Mouse (Mus musculus) ovary, postnatal 14 days (tissue): ENCODE measurements at regions not wholly inside any gene's neighbourhood (a gene's known extent, or its start where the extent isn't known, plus 50 kb on each side); places are given as distances from the start of the nearest gene placed in this dataset.

Source experiments
- DNase-seq: peaks from one replicate; pipeline ENCODE4 v3.0.0; 2022; ENCODE audit warnings: low spot score

DNA sequence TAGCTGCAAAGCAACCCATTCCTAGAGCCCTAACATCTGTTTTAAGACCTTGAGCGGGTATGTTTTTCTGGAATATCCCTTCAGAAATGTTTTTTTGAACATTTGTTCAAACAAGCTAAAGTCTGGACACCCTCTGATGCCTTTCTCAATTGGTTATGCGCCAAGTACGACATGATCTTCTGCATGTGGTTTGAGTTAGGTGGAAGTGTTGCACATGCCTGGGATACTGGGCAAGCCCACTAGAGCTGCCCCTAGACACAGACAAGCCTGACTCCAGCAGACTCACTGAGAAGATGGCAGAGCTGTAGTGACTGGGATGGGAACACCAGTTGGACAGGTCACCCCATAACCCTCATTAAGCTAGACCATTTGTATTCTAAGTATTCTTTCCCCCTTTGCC, 153.2 kb upstream of the Cypt2 start:
- DNase-seq: no peak

DNA sequence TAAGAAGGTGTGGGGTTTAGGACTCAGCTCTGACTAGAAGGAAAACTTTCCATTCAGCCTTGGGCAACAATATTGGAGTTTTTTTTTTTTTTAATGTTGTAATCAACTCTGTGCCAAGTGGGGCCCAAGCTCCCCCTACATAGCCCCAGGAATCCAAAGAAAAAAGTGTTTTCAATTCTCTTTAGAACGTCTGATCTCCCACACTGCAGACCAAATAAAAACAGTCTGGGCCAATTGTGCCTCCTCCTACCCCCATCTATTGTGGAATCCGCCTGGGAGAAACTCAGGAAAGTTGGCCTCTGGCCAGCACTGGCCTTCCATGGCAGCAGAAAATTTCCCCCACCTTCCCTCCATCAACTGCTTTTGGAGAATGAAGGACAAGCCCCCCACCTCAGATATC, 133.3 kb upstream of the Cypt2 start:
- DNase-seq: peak; percentile 3

DNA sequence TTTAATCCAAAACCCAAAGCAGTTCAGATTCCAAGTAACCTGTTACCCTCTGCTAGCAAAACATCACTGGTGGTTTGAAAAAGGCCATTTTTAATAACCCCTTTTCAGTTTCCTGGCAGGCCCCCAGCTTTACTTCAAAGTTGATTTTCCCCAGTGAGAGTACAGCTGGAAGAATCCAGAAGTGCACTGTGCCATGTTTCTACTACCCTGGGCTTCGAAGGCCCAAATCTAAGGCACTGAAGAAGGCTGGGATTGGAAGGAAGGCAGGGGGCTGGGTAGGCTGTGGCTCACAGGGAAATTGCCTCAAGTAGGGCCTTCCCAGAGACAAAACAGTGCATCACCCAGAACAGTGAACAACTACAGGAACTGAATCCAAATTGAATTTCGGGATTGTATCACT, 131.6 kb upstream of the Cypt2 start:
- no peak for DNase-seq

DNA sequence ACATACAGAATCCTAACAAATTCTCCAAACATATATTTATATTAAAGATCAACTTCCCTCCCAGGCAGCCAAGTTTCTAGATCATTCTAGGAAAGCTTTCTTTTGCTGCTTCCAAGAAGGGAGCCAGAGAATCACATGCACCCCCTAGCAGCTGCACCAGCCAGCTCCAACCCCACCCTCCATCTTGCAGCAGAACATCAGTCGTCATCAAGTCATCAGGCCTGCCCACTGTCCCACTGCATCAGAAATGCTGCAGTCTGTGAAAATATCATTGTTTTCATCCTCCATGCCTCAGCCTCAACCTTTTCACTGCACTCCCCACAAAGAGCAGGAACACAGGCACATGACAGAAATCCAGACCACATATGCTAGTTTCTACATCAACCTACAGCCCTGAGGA, 109.1 kb upstream of the Cypt2 start:
- DNase-seq: no peak

DNA sequence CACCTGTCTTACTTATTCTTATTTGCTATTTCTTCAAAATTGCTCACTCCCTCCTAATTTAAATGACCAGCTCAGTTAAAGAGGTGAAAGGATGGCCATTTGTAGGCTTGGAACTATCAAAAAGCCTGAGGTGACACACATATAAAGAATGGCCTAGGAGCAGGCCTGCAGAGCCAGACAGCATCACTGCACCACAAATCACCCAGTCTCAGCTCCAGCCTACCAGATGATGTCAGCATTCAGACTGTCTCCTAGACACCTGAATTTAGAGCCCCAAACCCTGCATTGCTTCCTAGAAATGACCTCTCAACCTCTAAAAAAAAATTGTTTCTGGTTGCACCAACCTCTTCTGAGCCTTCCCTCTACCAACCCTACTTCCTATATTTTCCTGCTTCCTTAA, 108.5 kb upstream of the Cypt2 start:
- no peak for DNase-seq

GRCm38 (mm10) chrX:105391680-105392462, 107.7 kb upstream of the Cypt2 start:
- DNase-seq: no peak

- DNase-seq: no peak
Observed at GRCm38 (mm10) chrX:105393259-105393658, 106.3 kb upstream of the Cypt2 start.

DNA sequence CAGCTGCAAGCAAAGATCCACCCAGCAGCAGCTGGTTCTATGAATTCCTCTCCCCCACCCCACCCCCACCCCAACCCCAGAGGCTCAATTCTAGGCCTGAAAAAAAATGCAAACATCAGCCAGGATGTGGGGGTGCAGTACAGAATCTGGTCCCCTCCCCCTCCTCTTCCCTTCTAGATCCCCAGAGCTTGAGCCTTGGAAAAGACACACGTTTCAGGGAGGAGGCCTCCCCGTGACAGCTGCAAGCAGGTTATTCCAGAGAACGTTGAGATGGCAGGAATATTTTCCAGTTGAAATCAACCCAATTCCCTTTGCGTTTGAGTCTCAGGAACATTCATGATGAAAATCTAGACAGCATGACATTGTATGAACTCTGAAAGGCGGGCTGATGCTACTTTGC, 86.2 kb upstream of the Cypt2 start:
- no peak for DNase-seq

GRCm38 (mm10) chrX:105420976-105421375, 78.6 kb upstream of the Cypt2 start:
- DNase-seq: no peak
